Mouse (Mus musculus) lung, postnatal 4 days (tissue): Measurements from ENCODE around the gene Mfap3.
"Not testable (repeated sequence)": the region's sequence is repeated elsewhere in the genome, so short reads cannot be mapped to it uniquely, and the experiment has no call there.

Source experiments
- DNase-seq, 2 experiments: peaks; one replicate each; pipeline ENCODE4 v3.0.0; 2021

Mfap3 gene

GRCm38 (mm10) chr11:57531300-57531950, 13.0 kb downstream of the Mfap3 start:
- DNase-seq: peak; percentile 46 to 72

GRCm38 (mm10) chr11:57532306-57532705, 13.8 kb downstream of the Mfap3 start:
- no peak for DNase-seq

GRCm38 (mm10) chr11:57535912-57536311, 17.4 kb downstream of the Mfap3 start:
- no peak for DNase-seq

- no peak for DNase-seq
These were observed 21.5 kb downstream of the Mfap3 start for GRCm38 (mm10) chr11:57539841-57540418.

GRCm38 (mm10) chr11:57540681-57541080, 22.2 kb downstream of the Mfap3 start:
- no peak for DNase-seq

- DNase-seq: peak; percentile 75 to 85
These were observed 30.4 kb downstream of the Mfap3 start for GRCm38 (mm10) chr11:57548618-57549550.

- no peak for DNase-seq
These were observed 31.8 kb downstream of the Mfap3 start for GRCm38 (mm10) chr11:57550230-57550629.

GRCm38 (mm10) chr11:57551016-57551415, 32.6 kb downstream of the Mfap3 start:
- peak in 1 of 2 experiments; percentile 15 for DNase-seq

GRCm38 (mm10) chr11:57553015-57553780, 34.7 kb downstream of the Mfap3 start:
- no peak for DNase-seq

GRCm38 (mm10) chr11:57557936-57558335, 39.5 kb downstream of the Mfap3 start:
- not testable (repeated sequence) for DNase-seq

- DNase-seq: peak in 1 of 2 experiments; percentile 37
These were observed 46.1 kb downstream of the Mfap3 start for GRCm38 (mm10) chr11:57564564-57564963.

- no peak for DNase-seq
These were observed 47.9 kb downstream of the Mfap3 start for GRCm38 (mm10) chr11:57566091-57567035.

GRCm38 (mm10) chr11:57568950-57569490, 50.6 kb downstream of the Mfap3 start:
- no peak for DNase-seq

- no peak for DNase-seq
These were observed 52.6 kb downstream of the Mfap3 start for GRCm38 (mm10) chr11:57571035-57571434.

GRCm38 (mm10) chr11:57573686-57574274, 55.3 kb downstream of the Mfap3 start:
- DNase-seq: peak; percentile 13 to 41

- no peak for DNase-seq
These were observed 58.5 kb downstream of the Mfap3 start for GRCm38 (mm10) chr11:57576871-57577515.

GRCm38 (mm10) chr11:57582818-57583635, 64.6 kb downstream of the Mfap3 start:
- no peak for DNase-seq
